Mouse (Mus musculus): ENCODE data around the gene Hsd17b11. TPM values are rescaled to one million over a fixed set of nuclear protein-coding genes. Genes with fewer than 3 reads are reported as not detected.

Gene Hsd17b11
- 1.7 and 2.5 TPM in 2 replicates for polyA plus RNA-seq (2014; fragmentation: Nextera tagmentation; extraction: Ambion mirVana)

DNA sequence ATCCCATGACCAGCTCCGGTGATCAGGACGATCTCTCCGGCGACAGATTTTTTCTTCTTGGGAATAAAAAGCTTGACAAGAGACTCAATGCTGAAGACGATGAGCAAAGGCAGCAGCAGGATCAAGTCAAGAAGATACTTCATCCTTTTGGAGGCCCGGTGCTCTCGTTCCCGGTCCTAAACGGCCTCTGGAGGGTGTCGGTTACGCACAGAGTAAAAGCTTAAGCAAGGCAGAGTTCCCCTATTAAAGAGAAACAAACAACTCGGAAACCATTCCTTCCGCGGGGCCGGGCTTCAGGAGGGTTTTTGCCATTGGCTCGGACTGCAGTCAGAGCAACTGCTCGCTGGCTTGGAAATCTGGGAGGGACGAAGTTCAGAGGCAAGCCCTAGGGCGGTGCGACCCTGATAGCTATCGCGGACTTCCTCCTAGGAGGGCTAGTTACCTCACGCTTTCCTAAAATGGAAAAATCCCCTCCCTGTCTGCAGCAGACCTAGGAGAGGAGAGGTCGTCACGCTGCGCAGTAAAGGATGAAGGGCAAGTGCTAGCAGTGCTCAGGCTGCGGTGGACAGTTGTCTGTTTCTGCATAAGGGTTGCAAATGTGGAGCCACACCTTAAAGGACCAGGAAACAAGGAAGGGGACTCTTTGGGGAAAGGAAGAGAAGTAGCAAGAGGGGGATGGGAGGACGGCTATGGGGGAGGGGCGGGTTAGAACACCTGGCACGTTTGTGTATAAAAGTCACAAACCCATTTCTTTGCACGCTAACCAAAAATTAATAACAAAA lies at the start of gene Hsd17b11:
TSS of gene Hsd17b11 (minus strand) at position 323 of the 782 bp plus-strand sequence.
- ATAC-seq (replicated peaks; ENCODE audit: low FRiP score), result peak; percentile 82
- peak within 1 kb of the TSS; percentile 55 for H3K4me3 ChIP-seq (ENCODE audit: low read depth, low read length)
- 2% methylated on average over 31 of the region's 31 CpGs for WGBS

DNA sequence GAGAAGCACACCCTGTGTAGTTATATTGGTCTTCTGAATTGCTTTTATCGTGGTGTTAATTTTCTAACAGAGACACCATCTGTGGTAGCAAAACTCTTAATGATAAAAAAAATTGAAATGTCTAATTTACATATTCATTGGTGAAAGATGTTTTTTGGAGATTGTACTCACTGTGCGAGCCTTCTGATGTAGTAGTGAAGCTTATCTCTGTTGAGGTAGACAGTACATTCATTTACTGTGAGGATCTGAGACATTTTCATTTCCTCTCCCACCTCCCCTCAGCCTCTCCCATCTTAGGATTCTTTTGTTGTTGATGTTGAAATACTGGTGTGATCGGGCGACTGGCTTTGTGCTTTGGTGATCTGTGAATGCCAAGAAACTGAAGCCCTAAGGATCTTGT lies 49.3 kb upstream of the Hsd17b11 start:
- no peak overlapping the region for H3K4me2 ChIP-seq
- 0 out of 2 replicates have a peak, but pooled peaks cover 2% of the 10 kb centered on the region for H3K4me1 ChIP-seq (replicated peaks; ENCODE audit: control insufficient read depth, insufficient read depth, low read length)
- H3K36me3 ChIP-seq (ENCODE audit: control insufficient read depth, insufficient read depth, low read length), result no peaks in the 10 kb centered on the region
- no peak overlapping the region for H3K4me3 ChIP-seq (ENCODE audit: low read depth, low read length)
- DNase-seq (ENCODE audit: low spot score), result no peak
- whole genome bisulfite sequencing, result 63% methylated on average over 4 of the region's 4 CpGs
- no peak overlapping the region for H3K27ac ChIP-seq (ENCODE audit: low read depth, low read length)
- ATAC-seq (replicated peaks; ENCODE audit: low FRiP score), result no peak
- H3K9ac ChIP-seq (ENCODE audit: low read depth, low read length), result no peak overlapping the region
- H3K9me3 ChIP-seq (ENCODE audit: control insufficient read depth, low read length), result no peaks in the 10 kb centered on the region
- 0 out of 2 replicates have a peak, but pooled peaks cover 4% of the 10 kb centered on the region for H3K27me3 ChIP-seq (replicated peaks; ENCODE audit: control insufficient read depth, insufficient read depth, low read length)

More for the DNA sequence above, at the start of gene Hsd17b11:
- DNase-seq (ENCODE audit: low spot score), result peak; percentile 68
- Histone ChIP-seq H3K36me3 (ENCODE audit: control insufficient read depth, insufficient read depth, low read length) (no peaks in the 10 kb centered on the region), H3K27me3 (replicated peaks; ENCODE audit: control insufficient read depth, insufficient read depth, low read length) (no peaks in the 10 kb centered on the region; the same call in 1 of the 2 replicates), H3K27ac (ENCODE audit: low read depth, low read length) (peak within 1 kb of the TSS; percentile 56; the same call in 1 of the 2 replicates), H3K4me2 (peak within 1 kb of the TSS; percentile 75), H3K9ac (ENCODE audit: low read depth, low read length) (peak within 1 kb of the TSS; percentile 64), H3K9me3 (ENCODE audit: control insufficient read depth, low read length) (no peaks in the 10 kb centered on the region), H3K4me1 (replicated peaks; ENCODE audit: control insufficient read depth, insufficient read depth, low read length) (peaks cover 12% of the 10 kb centered on the region)

DNA sequence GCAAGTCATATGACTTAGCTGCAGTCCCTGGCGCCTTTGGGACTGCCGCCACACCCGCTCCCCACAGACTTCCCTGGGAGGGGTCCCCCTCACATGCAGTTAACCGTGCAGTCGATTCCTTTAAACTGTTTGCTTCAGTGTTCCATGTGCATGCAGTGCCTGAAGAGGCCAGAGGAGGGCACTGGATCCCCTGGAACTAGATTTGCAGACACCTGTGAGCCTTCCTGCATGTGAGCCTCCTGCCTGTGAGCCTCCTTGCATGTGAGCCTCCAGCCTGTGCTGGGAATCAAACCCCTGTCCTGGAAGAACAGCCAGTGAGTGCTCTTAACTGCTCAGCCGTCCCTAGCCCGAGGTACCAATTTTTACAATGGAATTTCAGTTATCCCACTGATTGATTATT lies 47.0 kb upstream of the Hsd17b11 start:
- no peak overlapping the region for H3K9ac ChIP-seq (ENCODE audit: low read depth, low read length)
- H3K27ac ChIP-seq (ENCODE audit: low read depth, low read length), result no peak overlapping the region
- no peaks in the 10 kb centered on the region for H3K9me3 ChIP-seq (ENCODE audit: control insufficient read depth, low read length)
- H3K4me3 ChIP-seq (ENCODE audit: low read depth, low read length), result no peak overlapping the region
- no peak for ATAC-seq (replicated peaks; ENCODE audit: low FRiP score)
- DNase-seq (ENCODE audit: low spot score), result no peak
- H3K4me1 ChIP-seq (replicated peaks; ENCODE audit: control insufficient read depth, insufficient read depth, low read length), result 0 out of 2 replicates have a peak, but pooled peaks cover 2% of the 10 kb centered on the region
- 86% methylated on average over 7 of the region's 7 CpGs for WGBS
- H3K27me3 ChIP-seq (replicated peaks; ENCODE audit: control insufficient read depth, insufficient read depth, low read length), result no peaks in the 10 kb centered on the region
- H3K36me3 ChIP-seq (ENCODE audit: control insufficient read depth, insufficient read depth, low read length), result peaks cover 6% of the 10 kb centered on the region; the same call in 1 of the 2 replicates
- H3K4me2 ChIP-seq, result no peak overlapping the region

DNA sequence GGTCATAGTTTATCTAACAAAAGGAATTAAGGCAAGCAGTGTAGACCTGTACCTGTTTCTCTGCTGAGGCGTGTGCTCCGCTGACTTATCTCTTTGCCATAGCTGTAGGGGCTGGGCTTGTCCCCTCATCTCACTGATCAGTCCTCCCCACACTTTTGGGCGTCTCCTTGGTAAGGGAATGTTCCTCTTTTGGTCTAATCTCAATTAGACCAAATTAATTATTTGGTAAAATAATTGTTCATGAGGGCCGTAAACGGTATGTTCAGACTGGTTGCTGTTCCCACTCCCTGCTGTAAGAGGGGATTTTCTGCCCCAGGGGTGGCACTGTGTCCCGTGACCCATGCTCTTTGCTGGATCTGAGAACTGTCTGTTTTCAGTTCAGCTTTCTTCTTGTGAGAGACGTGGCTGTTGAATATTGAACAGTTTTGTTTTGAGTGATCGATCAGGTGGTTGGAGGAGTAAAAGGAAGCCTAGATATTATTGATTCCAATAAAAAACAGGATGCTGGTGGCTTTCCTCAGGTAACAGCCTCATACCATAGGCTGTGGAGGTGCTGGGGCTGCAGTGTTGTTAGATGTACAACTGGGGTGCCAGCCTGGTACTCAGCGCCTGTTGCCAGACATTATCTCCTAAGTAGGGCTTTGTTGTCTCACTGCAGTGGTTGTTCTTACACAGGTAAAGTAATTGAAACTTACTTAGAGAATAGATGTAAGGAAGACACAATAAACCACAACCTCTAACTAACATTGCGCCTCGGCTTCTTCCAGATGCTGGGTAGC lies 41.2 kb upstream of the Hsd17b11 start:
- ATAC-seq (replicated peaks; ENCODE audit: low FRiP score), result peak; percentile 99
- 0 out of 2 replicates have a peak overlapping the region, but pooled peaks have one; percentile 23 for H3K9ac ChIP-seq (ENCODE audit: low read depth, low read length)
- H3K27ac ChIP-seq (ENCODE audit: low read depth, low read length), result peak overlapping the region; percentile 73
- peaks cover 5% of the 10 kb centered on the region; the same call in 1 of the 2 replicates for H3K4me1 ChIP-seq (replicated peaks; ENCODE audit: control insufficient read depth, insufficient read depth, low read length)
- DNase-seq (ENCODE audit: low spot score), result no peak
- H3K9me3 ChIP-seq (ENCODE audit: control insufficient read depth, low read length), result no peaks in the 10 kb centered on the region
- peaks cover 18% of the 10 kb centered on the region; the same call in 1 of the 2 replicates for H3K36me3 ChIP-seq (ENCODE audit: control insufficient read depth, insufficient read depth, low read length)
- no peak overlapping the region for H3K4me3 ChIP-seq (ENCODE audit: low read depth, low read length)
- peak overlapping the region; percentile 42 for H3K4me2 ChIP-seq
- WGBS, result 76% methylated on average over 11 of the region's 11 CpGs
- no peaks in the 10 kb centered on the region for H3K27me3 ChIP-seq (replicated peaks; ENCODE audit: control insufficient read depth, insufficient read depth, low read length)

DNA sequence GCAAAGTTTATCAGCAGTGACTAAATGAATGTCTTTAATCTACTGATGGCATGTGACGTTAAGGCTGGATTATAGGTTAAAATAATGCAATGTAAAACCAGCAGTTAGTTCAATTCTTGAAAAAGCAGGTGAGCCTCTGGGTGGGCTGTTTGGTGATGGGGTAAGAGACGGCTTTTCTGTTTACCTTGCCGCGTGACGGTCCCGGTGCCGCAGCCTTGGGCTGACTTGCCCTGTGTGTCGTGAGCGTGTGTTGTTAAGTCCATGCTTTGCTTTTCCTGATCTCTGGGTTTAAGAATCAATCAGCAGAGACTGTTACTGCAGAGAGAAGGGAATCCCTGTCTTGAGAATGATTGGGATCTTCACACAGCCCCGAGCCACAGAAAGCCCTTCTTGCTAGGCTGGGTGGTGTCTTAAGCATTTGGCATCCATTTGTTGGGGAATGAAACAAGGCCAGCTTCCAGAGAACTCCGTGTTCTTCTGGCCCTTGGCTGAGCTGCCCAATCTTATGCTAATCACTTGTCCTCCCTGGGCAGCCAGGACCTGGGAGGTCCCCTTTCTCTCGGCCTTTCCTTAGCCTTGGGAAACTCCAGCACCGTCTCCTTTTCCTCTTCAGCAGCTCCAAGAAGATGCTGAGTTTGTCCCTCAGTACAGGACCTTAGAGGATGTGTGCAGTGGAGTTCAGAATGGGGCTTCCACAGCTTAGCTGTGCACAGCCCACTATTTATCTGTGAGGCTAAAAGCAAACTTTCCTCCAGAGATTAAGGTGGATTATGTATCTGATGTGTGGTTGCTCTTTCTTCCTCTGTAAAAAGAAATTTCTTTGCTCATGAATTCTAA lies 40.4 kb upstream of the Hsd17b11 start:
- Histone ChIP-seq H3K27me3 (replicated peaks; ENCODE audit: control insufficient read depth, insufficient read depth, low read length) (no peaks in the 10 kb centered on the region), H3K9ac (ENCODE audit: low read depth, low read length) (peak overlapping the region; percentile 48; the same call in 1 of the 2 replicates), H3K4me3 (ENCODE audit: low read depth, low read length) (no peak overlapping the region), H3K4me2 (peak overlapping the region; percentile 8; the same call in 1 of the 2 replicates), H3K27ac (ENCODE audit: low read depth, low read length) (peak overlapping the region; percentile 73; the same call in 1 of the 2 replicates), H3K9me3 (ENCODE audit: control insufficient read depth, low read length) (no peaks in the 10 kb centered on the region), H3K36me3 (ENCODE audit: control insufficient read depth, insufficient read depth, low read length) (peaks cover 18% of the 10 kb centered on the region; the same call in 1 of the 2 replicates), H3K4me1 (replicated peaks; ENCODE audit: control insufficient read depth, insufficient read depth, low read length) (peaks cover 5% of the 10 kb centered on the region; the same call in 1 of the 2 replicates)
- 90% methylated on average over 13 of the region's 13 CpGs for WGBS
- ATAC-seq (replicated peaks; ENCODE audit: low FRiP score), result peak; percentile 57
- DNase-seq (ENCODE audit: low spot score), result no peak

DNA sequence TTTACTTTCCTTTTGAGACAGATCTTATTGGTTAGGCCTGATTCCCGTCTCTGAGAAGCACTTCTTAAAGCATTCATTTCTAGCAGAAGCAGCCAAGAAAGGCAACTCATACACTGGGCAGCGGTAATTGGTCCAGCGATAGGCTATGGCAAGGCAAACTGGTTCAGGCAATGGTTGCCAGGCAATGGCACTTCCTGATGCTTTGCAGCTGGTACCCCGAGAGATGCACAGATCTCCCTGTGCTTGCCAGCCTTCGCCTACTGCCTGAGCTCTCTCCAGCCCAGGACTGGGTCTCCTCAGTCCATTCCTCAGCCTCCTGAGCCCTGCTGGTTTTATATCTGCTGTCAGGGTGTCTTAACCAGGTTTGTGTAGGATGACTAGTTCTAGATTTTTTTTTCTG lies 38.7 kb upstream of the Hsd17b11 start:
- DNase-seq (ENCODE audit: low spot score) (no peak), ATAC-seq (replicated peaks; ENCODE audit: low FRiP score) (no peak)
- Histone ChIP-seq H3K9ac (ENCODE audit: low read depth, low read length) (no peak overlapping the region), H3K4me1 (replicated peaks; ENCODE audit: control insufficient read depth, insufficient read depth, low read length) (peaks cover 15% of the 10 kb centered on the region), H3K9me3 (ENCODE audit: control insufficient read depth, low read length) (no peaks in the 10 kb centered on the region), H3K27me3 (replicated peaks; ENCODE audit: control insufficient read depth, insufficient read depth, low read length) (no peaks in the 10 kb centered on the region), H3K4me3 (ENCODE audit: low read depth, low read length) (no peak overlapping the region), H3K36me3 (ENCODE audit: control insufficient read depth, insufficient read depth, low read length) (peaks cover 18% of the 10 kb centered on the region; the same call in 1 of the 2 replicates), H3K27ac (ENCODE audit: low read depth, low read length) (no peak overlapping the region), H3K4me2 (no peak overlapping the region)
- WGBS, result 90% methylated on average over 5 of the region's 5 CpGs

DNA sequence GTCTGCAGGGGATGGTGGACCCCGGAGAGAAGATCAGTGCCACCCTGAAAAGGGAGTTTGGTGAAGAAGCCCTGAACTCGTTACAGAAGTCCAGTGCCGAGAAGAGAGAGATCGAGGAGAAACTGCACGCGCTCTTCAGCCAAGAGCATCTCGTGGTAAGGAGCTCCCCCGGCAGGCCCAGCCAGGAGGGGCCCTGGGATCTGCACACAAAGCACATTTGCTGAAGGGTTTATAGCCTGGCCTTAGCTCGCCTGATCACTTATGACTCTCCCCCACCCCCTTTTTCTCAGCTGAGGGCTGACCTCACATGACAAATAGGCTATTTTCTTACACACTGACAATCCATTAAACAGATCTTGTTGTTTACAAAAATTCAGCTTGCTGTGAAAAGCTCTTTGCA lies 37.9 kb upstream of the Hsd17b11 start:
- Histone ChIP-seq H3K36me3 (ENCODE audit: control insufficient read depth, insufficient read depth, low read length) (peaks cover 14% of the 10 kb centered on the region; the same call in 1 of the 2 replicates), H3K27me3 (replicated peaks; ENCODE audit: control insufficient read depth, insufficient read depth, low read length) (no peaks in the 10 kb centered on the region), H3K9me3 (ENCODE audit: control insufficient read depth, low read length) (no peaks in the 10 kb centered on the region), H3K9ac (ENCODE audit: low read depth, low read length) (no peak overlapping the region), H3K4me3 (ENCODE audit: low read depth, low read length) (no peak overlapping the region), H3K27ac (ENCODE audit: low read depth, low read length) (no peak overlapping the region), H3K4me2 (no peak overlapping the region), H3K4me1 (replicated peaks; ENCODE audit: control insufficient read depth, insufficient read depth, low read length) (peaks cover 20% of the 10 kb centered on the region)
- WGBS, result 82% methylated on average over 9 of the region's 9 CpGs
- no peak for DNase-seq (ENCODE audit: low spot score)
- ATAC-seq (replicated peaks; ENCODE audit: low FRiP score), result no peak

DNA sequence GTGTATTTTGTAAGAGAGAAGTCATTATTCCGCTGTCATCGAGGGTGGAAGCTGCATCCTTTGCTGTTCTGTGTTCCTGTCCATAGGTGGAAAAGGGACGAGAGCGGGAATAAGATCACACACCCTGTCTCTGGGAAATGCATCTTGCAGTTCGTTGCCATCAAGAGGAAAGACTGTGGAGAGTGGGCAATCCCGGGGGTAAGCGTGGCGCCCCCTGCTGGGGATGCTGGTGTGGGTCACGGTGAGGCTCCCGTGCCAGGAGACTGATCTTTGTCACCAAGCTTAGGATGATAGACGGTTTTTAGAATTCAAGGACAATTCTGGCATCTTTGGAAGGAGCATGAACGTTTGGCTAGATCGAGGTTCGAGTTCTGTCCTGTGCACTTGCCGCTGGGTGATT lies 36.3 kb upstream of the Hsd17b11 start:
- no peak overlapping the region for H3K9ac ChIP-seq (ENCODE audit: low read depth, low read length)
- H3K4me3 ChIP-seq (ENCODE audit: low read depth, low read length), result no peak overlapping the region
- H3K9me3 ChIP-seq (ENCODE audit: control insufficient read depth, low read length), result no peaks in the 10 kb centered on the region
- H3K36me3 ChIP-seq (ENCODE audit: control insufficient read depth, insufficient read depth, low read length), result peaks cover 12% of the 10 kb centered on the region; the same call in 1 of the 2 replicates
- ATAC-seq (replicated peaks; ENCODE audit: low FRiP score), result no peak
- WGBS, result 61% methylated on average over 15 of the region's 15 CpGs
- H3K27ac ChIP-seq (ENCODE audit: low read depth, low read length), result no peak overlapping the region
- H3K27me3 ChIP-seq (replicated peaks; ENCODE audit: control insufficient read depth, insufficient read depth, low read length), result no peaks in the 10 kb centered on the region
- DNase-seq (ENCODE audit: low spot score), result no peak
- H3K4me2 ChIP-seq, result no peak overlapping the region
- H3K4me1 ChIP-seq (replicated peaks; ENCODE audit: control insufficient read depth, insufficient read depth, low read length), result peaks cover 20% of the 10 kb centered on the region
